ENCODE assay signal across 12 mouse cellular contexts in the genomic region with DNA sequence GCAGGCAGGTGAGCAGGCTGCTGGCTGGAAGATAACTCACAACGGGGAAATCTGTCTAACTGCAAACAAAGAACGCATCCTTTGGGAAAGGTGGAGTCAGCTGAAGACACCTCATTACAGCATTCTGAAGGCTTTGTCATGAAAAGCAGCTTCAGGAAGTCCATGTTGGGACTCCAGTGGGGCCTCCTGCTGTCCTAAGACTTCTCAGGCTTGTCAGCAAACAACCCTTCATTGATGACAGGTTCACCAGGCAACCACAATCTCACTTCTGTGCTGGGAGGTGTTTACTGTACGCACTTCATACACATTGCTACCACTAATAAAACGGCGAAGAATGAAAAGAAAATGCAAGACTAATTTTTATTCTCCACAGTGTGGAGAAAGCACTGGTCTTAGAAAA.
"Had no signal": no experiment of that assay in that cellular context is flagged by ENCODE, and none has a peak within 500 bp of the region (broad histone marks: within the 10 kb centered on the region; RNA-seq: fewer than 3 reads in every experiment).

No protein-coding gene starts in this region.

- H3K9ac ChIP-seq: kidney, embryonic 15.5 days; limb, embryonic 15.5 days; liver, embryonic 12.5 days; lung, embryonic 14.5 days; midbrain, embryonic 13.5 days; stomach, embryonic 15.5 days had no signal

- H3K4me1 ChIP-seq: kidney, embryonic 15.5 days; limb, embryonic 15.5 days; liver, embryonic 12.5 days; stomach, embryonic 15.5 days had no signal

- H3K27me3 ChIP-seq: kidney, embryonic 15.5 days; limb, embryonic 15.5 days; liver, embryonic 12.5 days; midbrain, embryonic 13.5 days; stomach, embryonic 15.5 days had no signal

- H3K9me3 ChIP-seq: kidney, embryonic 15.5 days; limb, embryonic 15.5 days; liver, embryonic 12.5 days; midbrain, embryonic 13.5 days; stomach, embryonic 15.5 days had no signal

- H3K4me3 ChIP-seq: kidney, embryonic 15.5 days; limb, embryonic 15.5 days; liver, embryonic 12.5 days; midbrain, embryonic 13.5 days; stomach, embryonic 15.5 days had no signal

- H3K36me3 ChIP-seq: kidney, embryonic 15.5 days; limb, embryonic 15.5 days; liver, embryonic 12.5 days; midbrain, embryonic 13.5 days; stomach, embryonic 15.5 days had no signal

- DNase-seq: kidney, postnatal 14 days; layer of hippocampus, adult 9-11 months; layer of hippocampus, postnatal 36 days; lung, embryonic 14.5 days; right cerebral cortex, postnatal 14 days; thymus, adult 2 months; thymus, postnatal 25 days had no signal

- H3K4me2 ChIP-seq: kidney, embryonic 15.5 days; limb, embryonic 15.5 days; liver, embryonic 12.5 days; lung, embryonic 14.5 days; midbrain, embryonic 13.5 days; stomach, embryonic 15.5 days had no signal

- ATAC-seq: liver, embryonic 12.5 days; midbrain, embryonic 13.5 days had no signal

- H3K27ac ChIP-seq: kidney, embryonic 15.5 days; limb, embryonic 15.5 days; liver, embryonic 12.5 days; midbrain, embryonic 13.5 days; stomach, embryonic 15.5 days had no signal
